Mouse (Mus musculus) C2C12 (cell line): ENCODE results near the gene 1810046K07Rik. TPM values are rescaled to one million over a fixed set of nuclear protein-coding genes. Genes with fewer than 3 reads are reported as not detected.

Experiments used
- H3K27me3 ChIP-seq: one replicate; pipeline ENCODE4 v1.6.1; 2011; ENCODE audit not compliant: control insufficient read depth, insufficient read depth, insufficient read length
- H3K36me3 ChIP-seq: one replicate; pipeline ENCODE4 v1.6.1; 2011; ENCODE audit not compliant: control insufficient read depth, insufficient read depth
- H3K4me3 ChIP-seq: one replicate; pipeline ENCODE4 v1.5.1; 2011; ENCODE audit warnings: mild to moderate bottlenecking, control low read depth; ENCODE audit not compliant: poor library complexity, insufficient read depth, severe bottlenecking
- H3K79me2 ChIP-seq: one replicate; pipeline ENCODE4 v1.6.1; 2011; ENCODE audit not compliant: control insufficient read depth, insufficient read depth
- H3K79me3 ChIP-seq: one replicate; pipeline ENCODE4 v1.6.1; 2011; ENCODE audit warnings: low read depth, control low read depth
- H3ac ChIP-seq: one replicate; pipeline ENCODE3; 2011; ENCODE audit warnings: low read depth; ENCODE audit not compliant: control insufficient read depth, insufficient read length
- CEBPB ChIP-seq: IDR thresholded peaks from one replicate; pipeline ENCODE4 v1.6.1; 2011; ENCODE audit warnings: low read depth, mild to moderate bottlenecking, control low read depth, moderate library complexity
- CTCF ChIP-seq: IDR thresholded peaks from one replicate; pipeline ENCODE4 v1.5.1; 2011; ENCODE audit not compliant: control insufficient read depth, insufficient read depth, insufficient read length
- FOSL1 ChIP-seq: IDR thresholded peaks from one replicate; pipeline ENCODE4 v1.8.0; 2011; ENCODE audit warnings: mild to moderate bottlenecking, low read length; ENCODE audit not compliant: poor library complexity, insufficient read depth, severe bottlenecking
- MAX ChIP-seq: IDR thresholded peaks from one replicate; pipeline ENCODE4 v1.6.1; 2011; ENCODE audit warnings: mild to moderate bottlenecking, control low read depth
- MYOD1 ChIP-seq: IDR thresholded peaks from one replicate; pipeline ENCODE4 v1.6.1; 2011; ENCODE audit warnings: low read depth; ENCODE audit not compliant: control insufficient read depth, insufficient read length
- MYOG ChIP-seq: IDR thresholded peaks from one replicate; pipeline ENCODE4 v1.6.1; 2011; ENCODE audit not compliant: control insufficient read depth, insufficient read length; ENCODE audit errors: extremely low read depth
- USF1 ChIP-seq: IDR thresholded peaks from one replicate; pipeline ENCODE4 v1.6.1; 2011; ENCODE audit warnings: low read depth, mild to moderate bottlenecking, control low read depth, moderate library complexity
- polyA plus RNA-seq: library from polyadenylated mRNA; unstranded; fragments of >200 nt; fragmentation: generic; extraction: Trizol; gene quantifications from one replicate; pipeline ENCODE4 v1.2.1, GENCODE M21; 2012; ENCODE audit warnings: missing spikeins

The 1810046K07Rik gene
- polyA plus RNA-seq, 1 experiment = not detected

DNA sequence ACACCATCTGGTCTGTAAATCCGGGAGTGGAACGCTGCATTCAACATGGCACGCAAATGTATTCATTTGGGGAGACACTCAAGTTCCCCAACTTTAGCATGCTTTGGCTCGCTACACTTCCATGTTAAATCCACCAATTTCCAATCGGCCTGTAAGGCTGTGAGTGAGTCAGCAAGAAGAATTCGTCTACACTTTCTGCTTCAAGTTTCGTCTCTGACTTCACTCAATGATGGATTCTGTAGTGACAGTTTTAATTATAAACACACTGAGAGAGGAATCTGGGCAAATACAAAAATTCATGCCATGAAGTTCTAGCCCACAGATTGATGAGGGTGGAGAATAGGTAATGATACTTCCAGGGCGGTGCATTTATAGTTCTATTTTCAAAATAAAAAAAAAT is 35.2 kb downstream of the 1810046K07Rik start:
- H3K79me3 ChIP-seq = no peaks in the 10 kb centered on the region
- TF ChIP-seq MYOD1 (no peak), MAX (no peak), CTCF (no peak), CEBPB (no peak), FOSL1 (no peak), USF1 (no peak), MYOG (no peak)
- no peak overlapping the region for H3ac ChIP-seq
- no peaks in the 10 kb centered on the region for H3K27me3 ChIP-seq
- H3K4me3 ChIP-seq = no peak overlapping the region
- H3K36me3 ChIP-seq = no peaks in the 10 kb centered on the region
- no peaks in the 10 kb centered on the region for H3K79me2 ChIP-seq

DNA sequence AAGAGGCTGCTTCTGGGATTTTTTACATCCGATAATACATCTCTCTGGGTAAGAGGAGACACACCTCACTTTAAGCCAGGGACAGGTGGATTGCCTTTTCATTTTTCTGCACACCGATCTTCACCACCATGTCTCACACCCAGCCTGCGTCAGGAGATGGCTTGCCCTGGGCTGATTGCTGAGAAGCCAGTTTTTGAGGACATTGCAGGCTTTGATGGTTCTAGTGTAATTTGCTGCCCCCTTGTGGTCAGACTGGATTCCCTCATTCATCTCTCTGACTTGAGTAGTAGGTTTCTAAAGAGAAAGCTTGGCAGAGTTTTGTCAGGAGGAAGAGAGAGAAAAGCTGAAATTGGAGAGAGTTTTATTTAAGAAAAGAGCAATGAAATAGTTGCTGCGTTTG is 36.0 kb downstream of the 1810046K07Rik start:
- no peaks in the 10 kb centered on the region for H3K27me3 ChIP-seq
- TF ChIP-seq MYOD1 (no peak), MYOG (no peak), CTCF (peak; percentile 57), CEBPB (no peak), USF1 (no peak)
- H3K36me3 ChIP-seq = no peaks in the 10 kb centered on the region
- no peaks in the 10 kb centered on the region for H3K79me3 ChIP-seq
- no peak overlapping the region for H3K4me3 ChIP-seq
- no peak overlapping the region for H3ac ChIP-seq
- H3K79me2 ChIP-seq = no peaks in the 10 kb centered on the region

DNA sequence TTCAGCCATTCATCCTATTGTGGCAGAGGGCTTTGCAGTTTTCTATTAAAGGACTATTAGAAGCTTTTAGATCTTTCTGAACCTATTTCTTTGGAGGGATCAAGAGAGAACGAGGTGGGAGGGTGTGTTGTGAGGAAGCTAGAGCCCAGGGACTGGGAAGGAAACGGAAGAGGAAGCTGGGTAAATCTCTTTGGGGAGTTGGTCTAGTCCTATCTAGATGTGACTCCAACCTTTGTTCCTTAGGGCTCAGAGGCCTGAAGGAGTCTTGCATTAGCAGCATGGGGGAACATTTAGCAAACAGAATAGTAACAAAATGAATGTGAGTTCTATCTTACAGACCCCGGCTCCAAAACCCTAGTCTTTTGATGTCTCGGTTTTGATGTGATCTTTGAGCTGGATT is 37.7 kb downstream of the 1810046K07Rik start:
- Histone ChIP-seq H3K4me3 (no peak overlapping the region), H3K79me2 (no peaks in the 10 kb centered on the region), H3K79me3 (no peaks in the 10 kb centered on the region), H3ac (no peak overlapping the region), H3K36me3 (no peaks in the 10 kb centered on the region), H3K27me3 (no peaks in the 10 kb centered on the region)
- no peak for TF ChIP-seq FOSL1
- no peak for TF ChIP-seq CEBPB
- TF ChIP-seq MYOG = no peak
- TF ChIP-seq MYOD1 = no peak
- no peak for TF ChIP-seq MAX
- TF ChIP-seq USF1 = no peak
- no peak for TF ChIP-seq CTCF

DNA sequence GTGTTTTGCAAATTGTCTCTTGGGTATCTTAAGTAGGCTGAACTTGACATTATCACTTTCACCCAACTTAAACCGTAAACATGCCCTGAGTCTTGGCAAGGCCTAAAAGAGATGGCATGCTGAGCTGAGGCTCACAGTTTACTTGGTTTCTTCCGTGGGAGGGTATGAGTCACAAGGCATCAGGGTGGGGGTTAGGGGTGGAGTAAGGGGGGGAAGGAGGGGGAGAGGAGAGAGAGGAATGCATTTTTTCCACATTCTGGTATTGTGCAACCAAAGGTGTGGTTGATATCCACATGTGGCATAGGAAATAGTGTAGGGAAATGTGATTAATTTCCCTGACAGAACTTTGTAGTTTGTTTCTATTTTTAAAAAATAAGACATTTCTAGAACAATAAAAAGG is 42.6 kb downstream of the 1810046K07Rik start:
- Histone ChIP-seq H3K79me2 (no peaks in the 10 kb centered on the region), H3K4me3 (no peak overlapping the region)

DNA sequence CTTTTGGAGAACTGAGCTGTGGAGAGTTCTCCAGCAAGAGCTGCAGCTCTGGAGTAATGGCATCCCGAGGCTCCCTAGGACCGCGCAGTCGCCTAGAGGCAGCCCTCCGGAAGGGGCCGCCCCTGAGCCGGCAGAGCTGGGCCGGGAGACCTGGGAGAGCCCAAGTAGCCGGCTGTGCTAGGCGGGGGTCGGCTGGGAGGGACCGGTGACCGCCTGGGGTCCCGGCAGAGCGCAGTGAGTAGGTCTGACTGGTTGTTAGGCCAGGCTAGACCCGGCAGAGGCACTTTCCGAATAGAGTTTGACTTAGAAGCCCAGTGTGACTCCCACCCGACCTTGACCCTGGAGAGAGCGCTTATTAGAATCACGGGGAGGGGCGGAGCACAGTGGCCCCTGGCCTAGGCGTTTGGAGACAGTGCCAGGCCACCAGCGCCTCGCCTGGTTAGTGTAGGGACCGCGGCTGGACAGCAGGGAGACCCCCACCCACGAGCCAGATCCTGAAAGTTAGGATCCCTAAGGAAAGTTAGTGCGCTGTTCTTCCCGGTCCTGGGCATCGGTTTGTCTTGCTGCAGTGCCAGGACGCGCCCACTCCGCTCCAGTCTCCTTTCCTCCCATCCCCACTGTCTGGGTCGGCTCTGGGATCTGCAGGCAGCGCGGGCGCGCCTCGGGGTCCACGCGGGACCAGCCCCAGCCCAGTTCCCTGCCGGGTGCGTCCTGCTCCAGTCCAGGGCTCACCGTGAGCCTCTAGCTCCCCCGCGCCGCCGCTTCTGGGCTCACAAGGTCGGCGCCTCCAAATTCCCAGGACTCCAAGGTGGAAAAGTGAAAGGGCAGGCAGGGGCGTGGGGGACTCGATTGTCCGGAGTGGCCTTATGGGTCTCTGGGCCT is 50.0 kb downstream of the 1810046K07Rik start, which contains the start of gene Colca2:
TSS of gene Colca2 (minus strand) at position 70 of the 882 bp plus-strand sequence.
- Histone ChIP-seq H3K4me3 (peak within 1 kb of the TSS; percentile 6), H3K79me3 (no peaks in the 10 kb centered on the region), H3ac (peak within 1 kb of the TSS; percentile 44), H3K27me3 (peaks cover 5% of the 10 kb centered on the region), H3K36me3 (no peaks in the 10 kb centered on the region), H3K79me2 (no peaks in the 10 kb centered on the region)
- TF ChIP-seq MYOD1 (no peak), CTCF (peak; percentile 32)

More for the DNA sequence above, 42.6 kb downstream of the 1810046K07Rik start:
- H3K36me3 ChIP-seq = no peaks in the 10 kb centered on the region
- no peak overlapping the region for H3ac ChIP-seq
- TF ChIP-seq MYOG (no peak), FOSL1 (no peak), CEBPB (peak; percentile 99)
- H3K27me3 ChIP-seq = no peaks in the 10 kb centered on the region
- H3K79me3 ChIP-seq = no peaks in the 10 kb centered on the region
